Mouse (Mus musculus) lung, adult 18-20 months (tissue): ENCODE results near the gene Pola2.

Source experiments
- DNase-seq, 2 experiments: peaks; one replicate each; pipeline ENCODE4 v3.0.0; 2022; ENCODE audit warnings: mixed read lengths in 2 of 2

The Pola2 gene

DNA sequence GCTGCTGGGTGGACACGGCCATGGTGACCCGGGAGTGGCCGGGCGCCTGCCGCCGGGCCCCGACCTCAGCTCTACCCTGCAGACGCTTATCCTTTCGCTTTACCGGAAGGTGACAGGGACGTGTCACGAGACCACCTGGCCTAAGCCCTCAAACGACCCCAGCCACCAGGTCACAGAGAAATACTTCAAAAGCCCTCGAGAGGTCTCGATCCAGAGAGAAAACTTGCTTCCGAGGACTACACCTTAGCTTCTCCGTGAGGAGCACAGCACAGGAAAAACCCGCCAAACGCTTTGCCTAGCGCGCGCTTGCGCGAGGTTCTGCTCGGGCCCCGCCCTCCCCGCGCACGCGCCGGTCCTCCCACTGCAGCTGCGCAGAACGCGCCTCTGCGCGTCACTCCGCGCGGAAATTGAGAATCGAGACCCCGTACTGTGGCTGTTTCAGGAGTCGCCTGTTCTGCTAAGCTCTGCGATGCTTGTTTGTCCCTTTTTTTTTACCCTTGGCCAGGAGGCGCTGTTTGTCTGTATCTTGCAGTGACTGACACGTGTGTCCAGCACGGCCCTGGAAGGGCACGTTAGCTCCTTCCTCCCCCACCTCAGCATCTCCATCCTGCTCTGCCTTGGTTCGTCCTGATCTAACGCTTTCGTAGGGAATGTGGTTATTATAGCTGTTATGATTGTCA lies at the start of gene Pola2:
Gene Pola2, minus strand, starts transcription at position 320 of the 680 bp plus-strand sequence.
- peak; percentile 86 for DNase-seq

DNA sequence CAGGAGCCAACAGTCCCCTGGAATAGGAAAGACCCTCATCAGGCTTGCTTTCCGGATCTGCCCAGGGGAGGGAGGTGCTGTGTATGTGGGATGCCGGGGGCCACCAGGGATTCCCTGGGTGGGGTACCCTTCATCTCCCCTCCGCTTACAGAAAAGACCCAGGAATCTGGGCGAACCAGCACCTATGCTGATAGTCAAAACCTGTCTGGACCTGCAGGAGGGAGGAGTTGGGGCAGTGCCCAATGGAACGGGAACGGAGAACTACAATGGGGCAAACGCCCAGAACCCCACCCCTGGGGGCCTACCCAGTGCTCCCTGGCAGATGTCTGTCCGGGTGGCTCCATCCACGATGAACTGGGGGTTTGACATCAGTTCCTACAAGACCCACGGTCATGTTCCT lies 49.7 kb upstream of the Pola2 start:
- DNase-seq: no peak

- no peak for DNase-seq
Observed at GRCm38 (mm10) chr19:6009137-6009536, 45.1 kb upstream of the Pola2 start.

DNA sequence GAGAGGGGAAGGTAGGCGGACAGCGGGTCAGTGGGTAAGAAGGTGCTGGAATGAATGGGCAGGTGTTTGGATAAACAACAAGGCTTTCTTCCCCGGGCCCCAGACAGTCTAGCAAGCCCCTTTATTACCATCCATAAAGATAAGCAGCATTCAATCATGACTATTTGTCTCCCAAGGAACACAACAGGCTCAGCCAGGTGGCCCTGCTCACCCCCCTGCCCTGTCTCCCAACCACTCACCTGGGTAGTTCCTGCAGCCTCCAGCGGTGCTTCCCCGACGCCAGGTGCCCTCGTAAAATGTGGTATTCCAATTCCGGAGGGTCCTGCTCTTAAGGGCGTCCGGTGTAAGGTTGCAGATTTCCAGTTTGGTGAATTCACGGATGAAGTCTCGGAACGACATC lies 43.0 kb upstream of the Pola2 start:
- DNase-seq: no peak

GRCm38 (mm10) chr19:6005541-6005940 lies 41.5 kb upstream of the Pola2 start:
- DNase-seq: no peak

DNA sequence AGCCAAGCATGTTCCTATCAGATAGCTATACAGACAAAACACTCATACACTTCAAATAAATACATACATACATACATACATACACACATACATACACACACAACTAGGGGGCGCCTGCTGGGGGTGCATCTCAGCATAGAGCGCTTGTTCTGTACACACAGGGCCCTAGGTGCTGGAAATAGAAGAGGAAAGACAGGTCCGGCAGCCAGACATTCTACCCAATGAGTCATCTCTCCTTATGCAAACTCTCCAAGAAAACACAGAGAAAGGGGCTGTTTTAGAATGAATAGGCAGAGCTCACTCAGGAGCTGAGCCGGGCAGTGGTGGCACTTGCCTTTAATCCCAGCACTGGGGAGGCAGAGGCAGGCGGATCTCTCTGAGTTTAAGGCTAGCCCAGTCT lies 36.0 kb upstream of the Pola2 start:
- DNase-seq: no peak

GRCm38 (mm10) chr19:5998180-5998579 lies 34.2 kb upstream of the Pola2 start:
- DNase-seq: no peak

GRCm38 (mm10) chr19:5994711-5995110 lies 30.7 kb upstream of the Pola2 start:
- no peak for DNase-seq

GRCm38 (mm10) chr19:5992012-5992411 lies 28.0 kb upstream of the Pola2 start:
- DNase-seq: no peak

GRCm38 (mm10) chr19:5991467-5991866 lies 27.5 kb upstream of the Pola2 start:
- no peak for DNase-seq

DNA sequence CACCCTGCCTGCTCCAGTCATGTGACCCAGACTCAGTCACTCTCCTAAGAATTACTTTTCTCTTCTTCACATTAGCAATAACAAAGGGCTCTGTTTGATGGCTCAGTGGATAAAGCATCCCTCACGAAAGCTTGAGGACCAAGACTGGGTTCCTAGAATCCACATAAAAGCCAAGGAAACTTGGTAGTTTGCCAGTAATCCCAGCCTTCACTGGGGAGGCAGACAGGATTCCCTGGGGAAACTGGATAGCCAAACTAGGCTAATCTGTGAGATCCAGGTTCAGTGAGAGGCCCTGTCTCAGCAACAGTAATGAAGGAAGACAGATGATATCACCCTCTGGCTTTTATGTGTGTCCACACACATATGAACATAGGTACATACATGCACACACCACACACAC lies 26.9 kb upstream of the Pola2 start:
- no peak for DNase-seq

GRCm38 (mm10) chr19:5990033-5990432 lies 26.0 kb upstream of the Pola2 start:
- no peak for DNase-seq

DNA sequence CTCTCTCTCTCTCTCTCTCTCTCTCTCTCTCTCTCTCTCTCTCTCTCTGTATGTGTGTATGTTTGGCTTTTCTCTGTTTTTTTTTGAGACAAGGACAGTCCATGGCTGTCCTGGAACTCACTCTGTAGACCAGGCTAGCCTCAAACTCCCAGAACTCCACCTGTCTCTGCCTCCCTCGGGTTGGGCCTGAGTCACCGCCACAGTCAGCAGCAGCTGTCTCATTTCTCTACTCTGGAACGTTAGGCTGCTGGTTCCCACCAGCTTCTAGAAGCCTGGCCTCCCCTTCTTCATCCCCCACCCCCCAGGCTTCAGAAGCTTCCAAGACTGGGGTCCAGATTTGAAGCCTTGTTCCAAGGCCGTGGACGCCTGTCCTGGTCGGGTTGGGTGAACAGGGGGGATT lies 25.6 kb upstream of the Pola2 start:
- DNase-seq: no peak

GRCm38 (mm10) chr19:5988815-5989452 lies 24.9 kb upstream of the Pola2 start:
- DNase-seq: peak; percentile 84 to 86

- DNase-seq: no peak
Observed at GRCm38 (mm10) chr19:5988027-5988814, 24.2 kb upstream of the Pola2 start.

- no peak for DNase-seq
Observed at GRCm38 (mm10) chr19:5986043-5986442, 22.0 kb upstream of the Pola2 start, which contains the start of gene Slc22a20. Gene Slc22a20, minus strand, starts transcription at chr19:5986143.

GRCm38 (mm10) chr19:5980477-5980876 lies 16.5 kb upstream of the Pola2 start:
- DNase-seq: no peak

DNA sequence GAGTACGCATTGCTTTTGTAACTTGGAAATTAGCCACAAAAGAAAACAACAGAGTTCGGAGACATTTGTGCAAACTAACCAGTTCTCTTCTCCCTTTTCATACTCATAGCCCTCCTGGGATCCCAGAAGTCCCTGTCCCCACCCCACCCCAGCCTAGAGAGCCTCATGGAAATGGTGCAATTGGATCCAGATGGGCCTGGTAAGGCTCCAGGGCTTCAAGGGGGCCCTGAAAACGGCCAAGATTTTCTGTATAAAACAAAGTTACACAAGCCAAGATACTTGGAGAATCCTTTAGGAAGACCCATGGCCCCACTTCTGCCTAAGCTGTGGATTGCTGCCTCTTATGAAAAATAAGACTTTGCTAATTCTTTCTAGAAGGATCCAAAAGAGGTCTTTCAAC lies 13.7 kb upstream of the Pola2 start:
- DNase-seq: no peak

DNA sequence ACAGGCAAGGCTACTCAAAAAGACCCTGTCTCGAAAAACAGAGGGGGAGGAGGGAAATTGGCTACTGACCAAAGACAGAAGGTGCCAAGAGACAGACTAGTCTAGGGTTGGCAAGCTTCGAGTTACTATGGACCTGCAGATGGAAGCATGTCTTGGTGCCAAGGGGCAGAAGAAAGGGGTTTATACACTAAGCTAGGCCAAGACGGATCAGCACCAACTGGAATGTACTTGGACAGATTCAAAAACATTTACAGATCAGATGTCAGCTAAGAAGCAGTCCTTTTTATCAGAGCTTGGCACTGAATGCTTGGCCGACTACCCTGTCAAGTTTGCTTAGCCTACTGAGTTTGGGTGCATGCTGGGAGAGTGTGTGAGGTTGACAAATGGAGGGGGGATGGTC lies 11.7 kb upstream of the Pola2 start:
- no peak for DNase-seq

DNA sequence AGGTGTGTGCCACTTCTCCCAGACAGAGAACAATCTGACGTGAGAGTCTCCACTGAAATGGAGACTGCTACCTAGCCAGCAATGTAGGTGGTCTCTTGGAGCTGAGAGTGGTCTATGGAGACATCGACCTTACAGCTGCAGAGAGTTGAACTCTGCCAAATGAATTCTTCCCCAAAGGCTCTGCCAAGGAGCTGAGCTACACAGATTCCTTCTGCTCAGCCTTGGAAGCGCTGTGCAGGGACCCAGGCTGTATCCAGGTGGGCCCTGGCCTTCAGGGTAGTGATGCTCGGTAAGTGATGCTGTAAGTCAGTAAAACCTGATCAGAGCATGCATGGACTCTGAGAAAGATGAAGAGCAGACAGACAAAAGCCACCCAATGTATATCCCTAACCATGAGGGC lies 11.1 kb upstream of the Pola2 start:
- no peak for DNase-seq

DNA sequence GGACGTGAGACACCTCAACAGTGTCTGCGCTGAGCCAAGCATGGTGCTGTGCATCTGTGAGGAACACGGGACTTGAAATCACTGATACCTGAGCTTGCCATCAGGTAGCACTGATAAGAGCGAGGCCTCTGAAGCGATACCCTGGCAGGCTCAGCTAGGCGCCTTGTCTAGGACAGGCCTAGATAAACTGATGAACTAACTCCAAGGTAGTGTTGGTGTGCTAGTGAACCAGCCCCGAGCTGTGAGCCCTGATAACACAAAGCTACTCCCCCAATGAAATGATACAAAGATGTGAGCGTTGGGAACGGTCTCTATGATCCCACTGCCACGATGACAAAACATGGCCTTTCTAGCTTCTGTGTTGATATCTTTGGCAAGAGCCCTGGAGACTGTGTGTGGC lies 3.7 kb upstream of the Pola2 start:
- no peak for DNase-seq

DNA sequence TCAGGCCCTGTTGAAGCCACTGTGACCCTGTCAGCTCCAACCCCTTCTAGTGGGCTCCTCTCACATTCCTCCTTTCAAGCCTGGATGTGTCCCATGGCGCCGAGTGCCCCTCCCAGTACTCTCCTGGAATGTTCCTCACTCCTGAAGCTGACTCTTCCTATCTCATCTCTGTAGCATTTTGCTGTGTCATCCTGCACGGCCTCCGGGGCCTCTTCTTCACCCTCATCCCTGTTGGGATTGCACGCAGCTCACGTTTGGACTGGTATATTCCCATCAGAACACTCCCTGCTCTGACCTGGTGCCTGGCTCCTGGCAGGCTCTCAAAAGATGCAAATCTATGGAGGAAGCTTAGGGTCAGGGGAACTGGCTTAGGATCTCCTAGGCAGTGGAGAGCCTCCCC lies 2.8 kb upstream of the Pola2 start:
- DNase-seq: no peak

- no peak for DNase-seq
Observed at GRCm38 (mm10) chr19:5965910-5966309, 1.9 kb upstream of the Pola2 start.

DNA sequence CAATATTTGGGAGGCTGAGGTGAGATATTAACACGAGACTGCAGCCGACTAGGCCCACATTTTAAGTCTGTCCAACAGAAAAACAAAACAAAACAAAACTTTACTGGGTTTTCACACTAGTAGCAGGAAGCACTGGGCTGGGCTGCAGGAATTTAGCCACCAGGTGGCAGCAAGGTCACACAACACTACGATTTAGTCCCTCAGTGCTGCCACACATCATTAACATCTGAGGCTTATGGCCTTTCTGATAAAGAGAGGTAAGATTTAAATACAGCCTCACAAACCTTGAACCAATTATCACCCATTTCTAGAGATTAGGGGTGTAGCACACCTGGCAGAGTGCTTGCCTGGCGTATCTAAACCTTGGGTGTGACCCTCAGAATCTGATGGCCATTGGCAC lies 1.3 kb upstream of the Pola2 start:
- peak; percentile 73 for DNase-seq
